9 mouse cellular contexts compared by ENCODE assay signal in genomic region chr7:132507361-132507760, GRCm38 (mm10).
DNase-seq lines count a peak whose midpoint lies in the region; ATAC-seq and TF ChIP-seq lines count a peak whose summit lies in the region.
"Had no signal": no experiment of that assay in that cellular context is flagged by ENCODE, and none has a peak within 500 bp of the region (broad histone marks: within the 10 kb centered on the region; RNA-seq: fewer than 3 reads in every experiment).

No protein-coding gene starts in this region.

- H3K4me1 ChIP-seq in lung, adult 2 months (ENCODE audit: control insufficient read depth, insufficient read depth, low read length): no peaks in the 10 kb centered on the region
- peaks cover 7% of the 10 kb centered on the region; the same call in 1 of the 2 replicates for H3K4me1 ChIP-seq in liver, embryonic 12.5 days

- no peaks in the 10 kb centered on the region for H3K36me3 ChIP-seq in liver, embryonic 12.5 days
- H3K36me3 ChIP-seq: limb, embryonic 15.5 days had no signal

- no peak overlapping the region for H3K27ac ChIP-seq in liver, embryonic 12.5 days
- H3K27ac ChIP-seq: limb, embryonic 15.5 days had no signal

- H3K9ac ChIP-seq in liver, embryonic 12.5 days: no peak overlapping the region
- H3K9ac ChIP-seq: limb, embryonic 15.5 days had no signal

- H3K27me3 ChIP-seq in liver, embryonic 12.5 days (replicated peaks): peaks cover 37% of the 10 kb centered on the region

- no peaks in the 10 kb centered on the region for H3K9me3 ChIP-seq in liver, embryonic 12.5 days (replicated peaks)
- H3K9me3 ChIP-seq: limb, embryonic 15.5 days had no signal

- H3K4me2 ChIP-seq in liver, embryonic 12.5 days: no peak overlapping the region
- H3K4me2 ChIP-seq: limb, embryonic 15.5 days had no signal

- peak; percentile 35; the same call in 1 of the 2 replicates for ATAC-seq in liver, embryonic 12.5 days

- WGBS in lung, adult 2 months: 49% methylated on average over 4 of the region's 4 CpGs
- WGBS in liver, embryonic 12.5 days (ENCODE audit: insufficient replicate concordance): 37% methylated on average over 4 of the region's 4 CpGs

- DNase-seq in cerebellum, adult 18-20 months: peak; percentile 6 to 21
- no peak for DNase-seq in cerebellum, adult 11-12 months
- DNase-seq in lung, adult 2 months: no peak
- DNase-seq in lung, postnatal 25 days (ENCODE audit: low spot score): no peak
- DNase-seq in brain, adult 2 months (ENCODE audit: low read depth, low spot score): peak; percentile 34
- no peak for DNase-seq in c-Kit-positive CD71-positive TER-119-positive erythroid progenitor cells, embryonic 14.5 days (ENCODE audit: low spot score)
- DNase-seq in right cerebral cortex, postnatal 36 days (ENCODE audit: low spot score in 2 of 2): no peak

- TF ChIP-seq POLR2A in lung, adult 2 months (IDR thresholded peaks at IDR 0.05; ENCODE audit: borderline replicate concordance, extremely low read depth, low read depth, low read length): no peak

- H3K4me3 ChIP-seq in lung, adult 2 months (replicated peaks; ENCODE audit: extremely low read depth, low read depth, low read length): no peak overlapping the region
- H3K4me3 ChIP-seq in liver, embryonic 12.5 days: no peak overlapping the region
- H3K4me3 ChIP-seq: limb, embryonic 15.5 days had no signal

- peak; percentile 33; the same call in 1 of the 2 replicates for TF ChIP-seq CTCF in lung, adult 2 months (IDR thresholded peaks at IDR 0.05; ENCODE audit: insufficient read depth, low read length)

Comparison
In these comparisons a context has a peak if more than half of its experiments do, and no peak if none do; other contexts are left out.
1. DNase-seq: peak in cerebellum, adult 18-20 months (2 of 2) and brain, adult 2 months (single experiment); none in cerebellum, adult 11-12 months (single experiment), lung, adult 2 months (single experiment), lung, postnatal 25 days (single experiment), c-Kit-positive CD71-positive TER-119-positive erythroid progenitor cells, embryonic 14.5 days (single experiment) and right cerebral cortex, postnatal 36 days (0 of 2).